Mouse (Mus musculus): ENCODE data around the gene Asb5. TPM values are rescaled to one million over a fixed set of nuclear protein-coding genes. Genes with fewer than 3 reads are reported as not detected.

Gene Asb5
- total RNA-seq, 4 experiments from 2014 or later, result 0.35 to 0.91 (median 0.48) TPM; not detected in 1

Other genes starting within 250 kb of the Asb5 start
- 10 to 100 TPM; 48.9 to 61.3 (median 52.3) TPM for gene Spcs3, start 418 bp downstream of the Asb5 start, total RNA-seq (2022)
- under 1 TPM; 0.38 to 0.70 (median 0.60) TPM for gene Spata4, start 71.2 kb downstream of the Asb5 start, total RNA-seq (2022)